In genomic region chr17:12039188-12039587, GRCm38 (mm10) we compare ENCODE assay signal across 8 mouse cellular contexts.
DNase-seq lines count a peak whose midpoint lies in the region; ATAC-seq and TF ChIP-seq lines count a peak whose summit lies in the region.

No protein-coding gene starts in this region.

- TF ChIP-seq RAD21 in MEL (IDR thresholded peaks at IDR 0.05; ENCODE audit: low read depth, low read length): peak; percentile 96

- WGBS in forebrain, embryonic 15.5 days: 2% methylated on average over 9 of the region's 9 CpGs
- under 1% methylated on average over 9 of the region's 9 CpGs for WGBS in lung, embryonic 15.5 days

- H3K27ac ChIP-seq in MEL (ENCODE audit: control insufficient read depth, low read depth, low read length): peak overlapping the region; percentile 90
- no peak overlapping the region for H3K27ac ChIP-seq in forebrain, embryonic 15.5 days (replicated peaks)
- no peak overlapping the region for H3K27ac ChIP-seq in lung, embryonic 15.5 days

- H3K9me3 ChIP-seq in MEL (replicated peaks; ENCODE audit: insufficient read depth, low read length): no peaks in the 10 kb centered on the region
- H3K9me3 ChIP-seq in forebrain, embryonic 15.5 days: no peaks in the 10 kb centered on the region
- no peaks in the 10 kb centered on the region for H3K9me3 ChIP-seq in lung, embryonic 15.5 days

- no peaks in the 10 kb centered on the region for H3K79me2 ChIP-seq in MEL (ENCODE audit: control insufficient read depth, insufficient read depth, low read length, poor library complexity)

- H3K4me1 ChIP-seq in MEL (ENCODE audit: control insufficient read depth in 1 of 2, insufficient read depth in 2 of 2, low read length in 2 of 2): peaks cover 0 to 29% of the 10 kb centered on the region in 2 experiments; a peak in 2 of 4 replicates
- peaks cover 5% of the 10 kb centered on the region; the same call in 1 of the 2 replicates for H3K4me1 ChIP-seq in forebrain, embryonic 15.5 days
- H3K4me1 ChIP-seq in lung, embryonic 15.5 days: peaks cover 3% of the 10 kb centered on the region; the same call in 1 of the 2 replicates

- ATAC-seq in cerebellum, adult (ENCODE audit: insufficient number of reproducible peaks, low FRiP score, low TSS enrichment): peak; percentile 59; the same call in 1 of the 2 replicates
- peak; percentile 52 for ATAC-seq in forebrain, embryonic 15.5 days (replicated peaks)
- peak; percentile 62; the same call in 1 of the 2 replicates for ATAC-seq in lung, embryonic 15.5 days (ENCODE audit: borderline replicate concordance, extremely low read depth, low FRiP score, low TSS enrichment)

- H3K27me3 ChIP-seq in MEL (ENCODE audit: control insufficient read depth in 1 of 2, insufficient read depth in 2 of 2, low read length in 2 of 2): no peaks in the 10 kb centered on the region
- no peaks in the 10 kb centered on the region for H3K27me3 ChIP-seq in forebrain, embryonic 15.5 days
- 0 out of 2 replicates have a peak, but pooled peaks cover 5% of the 10 kb centered on the region for H3K27me3 ChIP-seq in lung, embryonic 15.5 days

- peaks cover 0 to 16% of the 10 kb centered on the region in 2 experiments; a peak in 2 of 4 replicates for H3K36me3 ChIP-seq in MEL (ENCODE audit: control insufficient read depth in 1 of 2, insufficient read depth in 2 of 2, low read length in 2 of 2)
- no peaks in the 10 kb centered on the region for H3K36me3 ChIP-seq in forebrain, embryonic 15.5 days
- no peaks in the 10 kb centered on the region for H3K36me3 ChIP-seq in lung, embryonic 15.5 days

- DNase-seq in MEL (ENCODE audit: low read depth, low spot score): peak; percentile 92
- peak; percentile 84 to 88 for DNase-seq in heart, postnatal 14 days
- DNase-seq in layer of hippocampus, adult 9-10 months (ENCODE audit: low spot score): peak; percentile 84
- peak; percentile 81 for DNase-seq in retina, postnatal 1 day
- peak; percentile 85 for DNase-seq in thymus, postnatal 4 days

- no peak; a peak in 2 of 4 replicates for TF ChIP-seq EP300 in MEL (IDR thresholded peaks at IDR 0.05; ENCODE audit: low read depth in 1 of 2, low read length in 2 of 2)

- intact Hi-C loops in heart, postnatal 14 days (cut with DNase I): loop anchor here (1.0 to 5.0 kb wide), 3 partner anchors 78 to 332 kb away; partner anchors contain the start of gene Agpat4

- peak overlapping the region; percentile 52 for H3K9ac ChIP-seq in MEL (ENCODE audit: control insufficient read depth, low read depth, low read length, poor library complexity, severe bottlenecking)
- H3K9ac ChIP-seq in forebrain, embryonic 15.5 days (replicated peaks): no peak overlapping the region
- no peak overlapping the region for H3K9ac ChIP-seq in lung, embryonic 15.5 days

- no peak overlapping the region for H3K4me2 ChIP-seq in forebrain, embryonic 15.5 days (replicated peaks)
- no peak overlapping the region for H3K4me2 ChIP-seq in lung, embryonic 15.5 days

- peak; percentile 89 to 99 (median 98) for TF ChIP-seq CTCF in MEL (IDR thresholded peaks at IDR 0.05 in 2 of 3, conservative IDR thresholded peaks at IDR 0.05 in 1 of 3; ENCODE audit: control insufficient read depth in 1 of 3, insufficient read depth in 1 of 3, low read depth in 2 of 3, low read length in 3 of 3, poor library complexity in 1 of 3, severe bottlenecking in 1 of 3)

- TF ChIP-seq POLR2A in MEL (IDR thresholded peaks at IDR 0.05; ENCODE audit: control insufficient read depth in 1 of 2, insufficient read depth in 1 of 2, low read depth in 1 of 2, low read length in 2 of 2, poor library complexity in 1 of 2): no peak

- H3K4me3 ChIP-seq in MEL (ENCODE audit: control insufficient read depth in 1 of 2, insufficient read depth in 1 of 2, low read depth in 2 of 2, low read length in 2 of 2): peak overlapping the region; percentile 44 to 48
- H3K4me3 ChIP-seq in forebrain, embryonic 15.5 days: no peak overlapping the region
- H3K4me3 ChIP-seq in lung, embryonic 15.5 days: no peak overlapping the region

TF ChIP-seq in MEL, 35 proteins besides CTCF, POLR2A, EP300 and RAD21:
- TF ChIP-seq MAX (IDR thresholded peaks at IDR 0.05; ENCODE audit: low read length) (peak; percentile 36; the same call in 1 of the 2 replicates), ETS1 (IDR thresholded peaks at IDR 0.05; ENCODE audit: low read depth, low read length) (peak; percentile 33; the same call in 1 of the 2 replicates), ZC3H11A (IDR thresholded peaks at IDR 0.05; ENCODE audit: low read depth, low read length) (peak; percentile 95), ELF1 (IDR thresholded peaks at IDR 0.05; ENCODE audit: low read depth, low read length) (peak; percentile 58), ZNF384 (IDR thresholded peaks at IDR 0.05; ENCODE audit: low read depth, low read length) (peak; percentile 23; the same call in 1 of the 2 replicates), HCFC1 (IDR thresholded peaks at IDR 0.05; ENCODE audit: low read depth, low read length) (0 out of 2 replicates have a peak, but pooled peaks have one; percentile 38), MXI1 (IDR thresholded peaks at IDR 0.05; ENCODE audit: low read depth, low read length) (no peak), MAFK (IDR thresholded peaks at IDR 0.05; ENCODE audit: borderline replicate concordance, low read depth, low read length) (peak; percentile 82; the same call in 1 of the 2 replicates), GATA1 (IDR thresholded peaks at IDR 0.05; ENCODE audit: low read depth, low read length) (no peak), CHD2 (IDR thresholded peaks at IDR 0.05; ENCODE audit: low read length) (no peak), MEF2A (IDR thresholded peaks at IDR 0.05; ENCODE audit: extremely low read depth, insufficient replicate concordance, low read depth, low read length, poor library complexity, severe bottlenecking) (no peak), TCF12 (IDR thresholded peaks at IDR 0.05; ENCODE audit: low read depth, low read length) (0 out of 2 replicates have a peak, but pooled peaks have one; percentile 25), MAZ (IDR thresholded peaks at IDR 0.05; ENCODE audit: low read depth, low read length) (0 out of 2 replicates have a peak, but pooled peaks have one; percentile 28), USF1 (IDR thresholded peaks at IDR 0.05; ENCODE audit: low read depth, low read length) (no peak), TBP (IDR thresholded peaks at IDR 0.05; ENCODE audit: low read depth, low read length) (no peak), BHLHE40 (IDR thresholded peaks at IDR 0.05; ENCODE audit: borderline replicate concordance, low read depth, low read length) (0 out of 2 replicates have a peak, but pooled peaks have one; percentile 32), POLR2AphosphoS2 (IDR thresholded peaks at IDR 0.05; ENCODE audit: low read length) (no peak), USF2 (IDR thresholded peaks at IDR 0.05; ENCODE audit: borderline replicate concordance in 1 of 2, insufficient read depth in 1 of 2, low read depth in 1 of 2, low read length in 2 of 2) (no peak), GABPA (IDR thresholded peaks at IDR 0.05; ENCODE audit: low read depth, low read length) (no peak), MYC (IDR thresholded peaks at IDR 0.05; ENCODE audit: low read depth, low read length) (no peak), TAL1 (IDR thresholded peaks at IDR 0.05; ENCODE audit: low read length) (no peak), CHD1 (IDR thresholded peaks at IDR 0.05; ENCODE audit: low read depth, low read length) (no peak), SMC3 (IDR thresholded peaks at IDR 0.05; ENCODE audit: low read depth, low read length) (peak; percentile 98), SIN3A (IDR thresholded peaks at IDR 0.05; ENCODE audit: low read length) (peak; percentile 66), NELFE (IDR thresholded peaks at IDR 0.05; ENCODE audit: low read depth, low read length) (no peak)
TF ChIP-seq in MEL: peak in this region for 12.

Comparison
In these comparisons a context has a peak if more than half of its experiments do, and no peak if none do; other contexts are left out.
1. H3K4me3 ChIP-seq: peak in MEL (2 of 2); none in forebrain, embryonic 15.5 days (single experiment) and lung, embryonic 15.5 days (single experiment).
2. Peak in every context shown above with its lines, with median percentiles within 50 percentile points of each other: DNase-seq and ATAC-seq.